Mouse (Mus musculus) testis, adult 2 months (tissue): ENCODE data around the gene Bend6. TPM values are rescaled to one million over a fixed set of nuclear protein-coding genes. Genes with fewer than 3 reads are reported as not detected.

Experiments
- H3K27ac ChIP-seq: fragments of 200-500 bp; 2 replicates; pipeline ENCODE4 v1.5.1; 2012; ENCODE audit warnings: low read depth, low read length; ENCODE audit not compliant: control insufficient read depth, insufficient read depth
- H3K27me3 ChIP-seq: fragments of 200-500 bp; 2 replicates; pipeline ENCODE4 v1.6.1; 2012; ENCODE audit warnings: mild to moderate bottlenecking, low read length, moderate library complexity; ENCODE audit not compliant: control insufficient read depth, insufficient read depth
- H3K36me3 ChIP-seq: fragments of 200-500 bp; 2 replicates; pipeline ENCODE4 v1.6.1; 2012; ENCODE audit warnings: mild to moderate bottlenecking, low read length; ENCODE audit not compliant: control insufficient read depth, insufficient read depth
- H3K4me1 ChIP-seq: fragments of 200-500 bp; 2 replicates; pipeline ENCODE4 v1.6.1; 2012; ENCODE audit warnings: low read length; ENCODE audit not compliant: control insufficient read depth, insufficient read depth
- H3K4me3 ChIP-seq: fragments of 200-500 bp; 2 replicates; pipeline ENCODE4 v1.5.1; 2012; ENCODE audit warnings: low read depth, mild to moderate bottlenecking, low read length, moderate library complexity, mixed read lengths; ENCODE audit not compliant: control insufficient read depth
- CTCF ChIP-seq: fragments of 200-500 bp; IDR thresholded peaks from 2 replicates; pipeline ENCODE4 v1.5.1; 2012; ENCODE audit warnings: low read depth, mild to moderate bottlenecking, inconsistent platforms, low read length, moderate library complexity; ENCODE audit not compliant: control insufficient read depth, insufficient read depth, insufficient replicate concordance
- POLR2A ChIP-seq: fragments of 200-500 bp; IDR thresholded peaks from 2 replicates; pipeline ENCODE4 v1.6.1; 2012; ENCODE audit warnings: low read depth, mild to moderate bottlenecking, inconsistent platforms, low read length, moderate library complexity; ENCODE audit not compliant: control insufficient read depth
- polyA plus RNA-seq: library from polyadenylated mRNA; depleted of rRNA; stranded (reverse); fragments of >200 nt; gene quantifications from 2 replicates; pipeline ENCODE4 v1.2.3, GENCODE M21; 2012

Gene Bend6
- polyA plus RNA-seq, 1 experiment: 1.1 TPM

GRCm38 (mm10) chr1:33925283-33925682 is 17.7 kb upstream of the Bend6 start:
- TF ChIP-seq POLR2A (no peak), CTCF (no peak)

DNA sequence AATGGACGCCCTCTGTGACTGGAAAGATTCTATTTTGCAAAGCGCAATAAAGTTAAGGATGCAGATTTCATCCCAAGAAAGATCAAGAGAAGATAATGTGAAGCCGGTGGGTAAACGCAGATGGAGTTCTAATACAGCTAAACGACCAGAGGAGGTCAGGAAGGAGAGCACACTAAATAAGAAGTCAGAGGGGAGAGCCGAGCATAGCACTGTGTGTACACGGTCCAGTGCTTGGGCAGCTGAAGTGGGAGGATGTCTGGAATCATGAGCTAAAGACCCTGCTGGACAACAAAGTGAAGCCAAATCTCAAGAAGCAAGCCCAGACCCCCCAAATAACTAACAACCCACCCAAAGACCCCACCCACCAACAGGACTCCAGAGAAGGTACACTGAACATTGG is 15.4 kb upstream of the Bend6 start:
- Histone ChIP-seq H3K4me3 (no peak overlapping the region), H3K4me1 (no peaks in the 10 kb centered on the region), H3K36me3 (no peaks in the 10 kb centered on the region), H3K27ac (no peak overlapping the region), H3K27me3 (no peaks in the 10 kb centered on the region)
- TF ChIP-seq POLR2A (no peak), CTCF (no peak)

More at GRCm38 (mm10) chr1:33925283-33925682, 17.7 kb upstream of the Bend6 start:
- no peaks in the 10 kb centered on the region for H3K4me1 ChIP-seq
- H3K36me3 ChIP-seq: no peaks in the 10 kb centered on the region
- H3K4me3 ChIP-seq: no peak overlapping the region
- no peak overlapping the region for H3K27ac ChIP-seq
- no peaks in the 10 kb centered on the region for H3K27me3 ChIP-seq

- Histone ChIP-seq H3K27ac (no peak overlapping the region), H3K4me1 (no peaks in the 10 kb centered on the region), H3K27me3 (no peaks in the 10 kb centered on the region), H3K4me3 (no peak overlapping the region), H3K36me3 (no peaks in the 10 kb centered on the region)
- TF ChIP-seq CTCF (no peak), POLR2A (no peak)
Measured at GRCm38 (mm10) chr1:33916554-33916953, 8.9 kb upstream of the Bend6 start.

GRCm38 (mm10) chr1:33911589-33911988 is 4.0 kb upstream of the Bend6 start:
- TF ChIP-seq CTCF: no peak
- no peak for TF ChIP-seq POLR2A
- Histone ChIP-seq H3K27me3 (no peaks in the 10 kb centered on the region), H3K4me3 (no peak overlapping the region), H3K4me1 (peaks cover 7% of the 10 kb centered on the region), H3K27ac (no peak overlapping the region), H3K36me3 (no peaks in the 10 kb centered on the region)

- Histone ChIP-seq H3K4me3 (peak within 1 kb of the TSS; percentile 83), H3K36me3 (no peaks in the 10 kb centered on the region), H3K27ac (no peak within 1 kb of the TSS; the same call in 1 of the 2 replicates), H3K27me3 (no peaks in the 10 kb centered on the region), H3K4me1 (peaks cover 13% of the 10 kb centered on the region)
- TF ChIP-seq CTCF: no peak
- no peak for TF ChIP-seq POLR2A
Measured at GRCm38 (mm10) chr1:33908191-33908962, 761 bp upstream of the Bend6 start, which contains the start of gene Dst. Dst (plus strand) TSS chr1:33908225.

DNA sequence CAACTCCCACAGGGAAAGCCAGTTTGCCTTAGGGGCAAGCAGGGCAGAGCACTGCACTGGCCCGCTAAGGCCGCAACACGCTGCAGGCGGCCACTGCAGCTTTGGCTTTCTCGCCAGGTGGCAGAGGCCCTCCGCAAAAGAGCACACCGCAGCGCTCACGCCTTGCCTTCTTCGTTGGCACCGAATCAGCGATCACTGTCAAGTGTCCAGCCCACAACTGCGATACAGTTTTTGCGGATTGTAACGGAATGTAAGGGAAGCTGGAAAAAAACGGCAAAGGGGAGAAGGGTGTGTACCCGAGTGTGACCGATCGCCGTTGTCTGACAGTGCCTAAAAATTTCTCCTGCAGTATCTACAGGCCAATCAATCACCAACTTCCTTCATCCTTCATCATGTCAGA is 689 bp downstream of the Bend6 start:
- H3K27ac ChIP-seq: no peak overlapping the region
- H3K36me3 ChIP-seq: no peaks in the 10 kb centered on the region

GRCm38 (mm10) chr1:33906216-33906615 is 1.4 kb downstream of the Bend6 start:
- TF ChIP-seq POLR2A (no peak), CTCF (no peak)
- Histone ChIP-seq H3K4me1 (peaks cover 15% of the 10 kb centered on the region), H3K27ac (no peak overlapping the region), H3K36me3 (no peaks in the 10 kb centered on the region), H3K27me3 (no peaks in the 10 kb centered on the region), H3K4me3 (no peak overlapping the region)

More for the DNA sequence above, 689 bp downstream of the Bend6 start:
- peak overlapping the region; percentile 83 for H3K4me3 ChIP-seq
- H3K27me3 ChIP-seq: no peaks in the 10 kb centered on the region
- peaks cover 15% of the 10 kb centered on the region for H3K4me1 ChIP-seq
- TF ChIP-seq CTCF (no peak), POLR2A (no peak)
